Mouse (Mus musculus): ENCODE results near the gene Kl. TPM values are rescaled to one million over a fixed set of nuclear protein-coding genes. Genes with fewer than 3 reads are reported as not detected.
A peak's percentile ranks its signal among the peaks of the same experiment; 100 is the strongest.

The Kl gene
- polyA plus RNA-seq (2015; fragmentation: Nextera tagmentation; extraction: Ambion mirVana) = 0.04 TPM in 2 replicates

- Histone ChIP-seq H3K9me3 (ENCODE audit: control insufficient read depth, low read length) (no peaks in the 10 kb centered on the region), H3K4me1 (ENCODE audit: control insufficient read depth, insufficient read depth, low read length) (peaks cover 9% of the 10 kb centered on the region), H3K4me3 (ENCODE audit: low read length) (peak within 1 kb of the TSS; percentile 53), H3K36me3 (ENCODE audit: control insufficient read depth, insufficient read depth, low read length) (no peaks in the 10 kb centered on the region), H3K4me2 (ENCODE audit: low read depth, low read length) (peak within 1 kb of the TSS; percentile 91), H3K27me3 (replicated peaks; ENCODE audit: control insufficient read depth, insufficient read depth, low read length) (peaks cover 25% of the 10 kb centered on the region), H3K27ac (ENCODE audit: low read length) (no peak within 1 kb of the TSS), H3K9ac (ENCODE audit: low read depth, low read length) (peak within 1 kb of the TSS; percentile 54)
- peak; percentile 56 for ATAC-seq
- 2% methylated on average over 19 of the region's 22 CpGs for WGBS
These were observed at the start of gene Kl for GRCm38 (mm10) chr5:150952328-150952668. TSS of gene Kl (plus strand) at chr5:150952607.

- H3K36me3 ChIP-seq (ENCODE audit: control insufficient read depth, insufficient read depth, low read length) = no peaks in the 10 kb centered on the region
- peaks cover 3% of the 10 kb centered on the region; the same call in 1 of the 2 replicates for H3K9me3 ChIP-seq (ENCODE audit: control insufficient read depth, low read length)
- no peak overlapping the region for H3K4me2 ChIP-seq (ENCODE audit: low read depth, low read length)
- H3K4me1 ChIP-seq (ENCODE audit: control insufficient read depth, insufficient read depth, low read length) = no peaks in the 10 kb centered on the region
- no peak overlapping the region for H3K27ac ChIP-seq (ENCODE audit: low read length)
- no peak overlapping the region for H3K4me3 ChIP-seq (ENCODE audit: low read length)
- H3K9ac ChIP-seq (ENCODE audit: low read depth, low read length) = no peak overlapping the region
- no peak for ATAC-seq
- 31% methylated on average over 9 of the region's 9 CpGs for WGBS
- no peaks in the 10 kb centered on the region for H3K27me3 ChIP-seq (replicated peaks; ENCODE audit: control insufficient read depth, insufficient read depth, low read length)
These were observed 46.1 kb upstream of the Kl start for GRCm38 (mm10) chr5:150906053-150907040.

- Histone ChIP-seq H3K27me3 (replicated peaks; ENCODE audit: control insufficient read depth, insufficient read depth, low read length) (no peaks in the 10 kb centered on the region), H3K27ac (ENCODE audit: low read length) (no peak overlapping the region), H3K4me2 (ENCODE audit: low read depth, low read length) (no peak overlapping the region), H3K36me3 (ENCODE audit: control insufficient read depth, insufficient read depth, low read length) (no peaks in the 10 kb centered on the region), H3K4me1 (ENCODE audit: control insufficient read depth, insufficient read depth, low read length) (0 out of 2 replicates have a peak, but pooled peaks cover under 1% of the 10 kb centered on the region), H3K9me3 (ENCODE audit: control insufficient read depth, low read length) (peaks cover 3% of the 10 kb centered on the region; the same call in 1 of the 2 replicates), H3K4me3 (ENCODE audit: low read length) (no peak overlapping the region), H3K9ac (ENCODE audit: low read depth, low read length) (no peak overlapping the region)
- 14% methylated on average over 2 of the region's 2 CpGs for WGBS
- ATAC-seq = peak; percentile 44
These were observed 40.3 kb upstream of the Kl start for GRCm38 (mm10) chr5:150912156-150912555.

GRCm38 (mm10) chr5:150912656-150913055 lies 39.8 kb upstream of the Kl start:
- Histone ChIP-seq H3K9me3 (ENCODE audit: control insufficient read depth, low read length) (peaks cover 3% of the 10 kb centered on the region; the same call in 1 of the 2 replicates), H3K4me3 (ENCODE audit: low read length) (no peak overlapping the region), H3K27ac (ENCODE audit: low read length) (no peak overlapping the region), H3K36me3 (ENCODE audit: control insufficient read depth, insufficient read depth, low read length) (no peaks in the 10 kb centered on the region), H3K27me3 (replicated peaks; ENCODE audit: control insufficient read depth, insufficient read depth, low read length) (no peaks in the 10 kb centered on the region), H3K4me2 (ENCODE audit: low read depth, low read length) (no peak overlapping the region), H3K9ac (ENCODE audit: low read depth, low read length) (no peak overlapping the region), H3K4me1 (ENCODE audit: control insufficient read depth, insufficient read depth, low read length) (peaks cover 5% of the 10 kb centered on the region; the same call in 1 of the 2 replicates)
- WGBS = 23% methylated on average over 5 of the region's 5 CpGs
- no peak for ATAC-seq

GRCm38 (mm10) chr5:150915080-150916055 lies 37.0 kb upstream of the Kl start:
- Histone ChIP-seq H3K4me3 (ENCODE audit: low read length) (no peak overlapping the region), H3K27me3 (replicated peaks; ENCODE audit: control insufficient read depth, insufficient read depth, low read length) (no peaks in the 10 kb centered on the region), H3K27ac (ENCODE audit: low read length) (no peak overlapping the region), H3K9ac (ENCODE audit: low read depth, low read length) (no peak overlapping the region), H3K36me3 (ENCODE audit: control insufficient read depth, insufficient read depth, low read length) (no peaks in the 10 kb centered on the region), H3K9me3 (ENCODE audit: control insufficient read depth, low read length) (no peaks in the 10 kb centered on the region), H3K4me2 (ENCODE audit: low read depth, low read length) (no peak overlapping the region), H3K4me1 (ENCODE audit: control insufficient read depth, insufficient read depth, low read length) (peaks cover 5% of the 10 kb centered on the region; the same call in 1 of the 2 replicates)
- peak; percentile 68 for ATAC-seq
- 76% methylated on average over 4 of the region's 4 CpGs for WGBS

- Histone ChIP-seq H3K27ac (ENCODE audit: low read length) (no peak overlapping the region), H3K4me1 (ENCODE audit: control insufficient read depth, insufficient read depth, low read length) (peaks cover 5% of the 10 kb centered on the region; the same call in 1 of the 2 replicates), H3K9ac (ENCODE audit: low read depth, low read length) (no peak overlapping the region), H3K4me2 (ENCODE audit: low read depth, low read length) (no peak overlapping the region), H3K9me3 (ENCODE audit: control insufficient read depth, low read length) (no peaks in the 10 kb centered on the region), H3K27me3 (replicated peaks; ENCODE audit: control insufficient read depth, insufficient read depth, low read length) (no peaks in the 10 kb centered on the region), H3K4me3 (ENCODE audit: low read length) (no peak overlapping the region), H3K36me3 (ENCODE audit: control insufficient read depth, insufficient read depth, low read length) (no peaks in the 10 kb centered on the region)
- 68% methylated on average over 21 of the region's 21 CpGs for WGBS
- peak; percentile 39 for ATAC-seq
These were observed 35.1 kb upstream of the Kl start for GRCm38 (mm10) chr5:150917131-150917858.

- peaks cover 5% of the 10 kb centered on the region; the same call in 1 of the 2 replicates for H3K4me1 ChIP-seq (ENCODE audit: control insufficient read depth, insufficient read depth, low read length)
- no peak overlapping the region for H3K4me2 ChIP-seq (ENCODE audit: low read depth, low read length)
- no peak overlapping the region for H3K9ac ChIP-seq (ENCODE audit: low read depth, low read length)
- 74% methylated on average over 13 of the region's 13 CpGs for WGBS
- H3K27ac ChIP-seq (ENCODE audit: low read length) = no peak overlapping the region
- no peaks in the 10 kb centered on the region for H3K36me3 ChIP-seq (ENCODE audit: control insufficient read depth, insufficient read depth, low read length)
- H3K9me3 ChIP-seq (ENCODE audit: control insufficient read depth, low read length) = no peaks in the 10 kb centered on the region
- no peak overlapping the region for H3K4me3 ChIP-seq (ENCODE audit: low read length)
- no peak for ATAC-seq
- H3K27me3 ChIP-seq (replicated peaks; ENCODE audit: control insufficient read depth, insufficient read depth, low read length) = no peaks in the 10 kb centered on the region
These were observed 33.8 kb upstream of the Kl start for GRCm38 (mm10) chr5:150918599-150918998.

GRCm38 (mm10) chr5:150919269-150919668 lies 33.1 kb upstream of the Kl start:
- H3K4me2 ChIP-seq (ENCODE audit: low read depth, low read length) = no peak overlapping the region
- H3K27me3 ChIP-seq (replicated peaks; ENCODE audit: control insufficient read depth, insufficient read depth, low read length) = no peaks in the 10 kb centered on the region
- 76% methylated on average over 4 of the region's 4 CpGs for WGBS
- H3K27ac ChIP-seq (ENCODE audit: low read length) = no peak overlapping the region
- no peak overlapping the region for H3K9ac ChIP-seq (ENCODE audit: low read depth, low read length)
- no peak for ATAC-seq
- H3K36me3 ChIP-seq (ENCODE audit: control insufficient read depth, insufficient read depth, low read length) = no peaks in the 10 kb centered on the region
- H3K9me3 ChIP-seq (ENCODE audit: control insufficient read depth, low read length) = no peaks in the 10 kb centered on the region
- peaks cover 5% of the 10 kb centered on the region; the same call in 1 of the 2 replicates for H3K4me1 ChIP-seq (ENCODE audit: control insufficient read depth, insufficient read depth, low read length)
- H3K4me3 ChIP-seq (ENCODE audit: low read length) = no peak overlapping the region

All from intestine, embryonic 16.5 days (tissue).